Mouse (Mus musculus) cerebellum, adult 11 months (tissue): ENCODE measurements at regions not wholly inside any gene's neighbourhood (a gene's known extent, or its start where the extent isn't known, plus 50 kb on each side); places are given as distances from the start of the nearest gene placed in this dataset.

Experiments
- DNase-seq: peaks from one replicate; pipeline ENCODE4 v3.0.0; 2022

DNA sequence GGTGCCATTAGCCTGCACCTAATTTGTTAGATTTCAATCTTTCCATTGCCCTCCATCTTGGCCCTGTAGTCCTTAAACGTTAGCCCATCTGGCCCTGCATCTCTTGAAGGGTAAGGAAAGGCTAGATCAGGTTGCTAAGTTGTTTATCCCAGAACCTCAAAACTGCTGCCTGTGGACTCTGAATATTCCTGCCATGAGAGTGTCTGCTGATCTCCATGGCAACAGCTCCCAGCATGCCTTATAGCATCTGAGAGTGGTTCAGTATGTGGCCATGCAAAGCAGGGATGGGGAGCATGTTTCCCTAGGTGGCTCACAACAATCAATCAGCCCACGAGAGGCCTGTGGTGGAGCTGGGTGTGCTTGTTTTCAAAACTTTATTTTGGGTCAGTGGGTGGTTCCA lies 346.3 kb downstream of the Rps24 start:
- DNase-seq = no peak

- DNase-seq = no peak
These were observed 351.3 kb downstream of the Rps24 start for GRCm38 (mm10) chr14:24838219-24838618.

DNA sequence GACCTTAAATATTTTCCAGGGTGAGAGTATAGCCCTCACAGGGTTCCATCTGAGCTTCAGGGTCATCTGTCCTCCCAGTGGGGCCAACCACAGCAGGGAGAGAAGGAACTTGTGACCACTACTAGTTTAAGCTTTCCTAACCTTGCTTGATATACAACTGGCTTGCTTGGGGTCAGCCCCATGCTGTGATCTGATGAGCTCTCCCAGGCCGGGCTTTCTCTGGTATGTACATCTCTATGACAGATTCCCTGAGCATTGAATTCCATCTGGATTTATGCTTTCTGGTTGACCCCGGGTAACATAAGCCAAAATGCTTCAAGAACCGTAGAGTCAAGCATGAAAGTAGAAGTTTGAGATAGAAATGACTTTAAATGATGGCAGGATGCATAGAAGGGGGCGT lies 352.1 kb downstream of the Rps24 start:
- no peak for DNase-seq

- DNase-seq = peak; percentile 27
These were observed 355.0 kb downstream of the Rps24 start for GRCm38 (mm10) chr14:24841715-24842496.

DNA sequence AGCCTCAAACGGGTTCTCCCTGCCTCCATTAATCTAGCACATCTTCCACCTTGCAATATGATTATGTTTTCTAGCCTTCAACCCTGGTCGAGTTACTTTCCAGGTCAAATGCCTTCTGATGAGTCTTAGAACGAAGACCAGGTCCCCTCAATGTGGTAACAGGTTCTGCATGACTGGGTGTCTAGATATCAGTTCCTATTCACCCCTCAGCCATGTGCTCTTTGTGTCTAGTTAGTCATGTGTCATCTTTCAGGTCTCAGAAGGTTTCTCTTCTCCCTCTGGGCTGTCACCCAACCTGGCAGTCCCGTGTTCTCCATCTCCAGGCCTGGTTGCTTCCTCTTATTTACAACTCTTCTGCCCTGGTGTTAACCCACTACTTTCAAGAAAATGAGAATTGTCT lies 356.7 kb downstream of the Rps24 start:
- no peak for DNase-seq

DNA sequence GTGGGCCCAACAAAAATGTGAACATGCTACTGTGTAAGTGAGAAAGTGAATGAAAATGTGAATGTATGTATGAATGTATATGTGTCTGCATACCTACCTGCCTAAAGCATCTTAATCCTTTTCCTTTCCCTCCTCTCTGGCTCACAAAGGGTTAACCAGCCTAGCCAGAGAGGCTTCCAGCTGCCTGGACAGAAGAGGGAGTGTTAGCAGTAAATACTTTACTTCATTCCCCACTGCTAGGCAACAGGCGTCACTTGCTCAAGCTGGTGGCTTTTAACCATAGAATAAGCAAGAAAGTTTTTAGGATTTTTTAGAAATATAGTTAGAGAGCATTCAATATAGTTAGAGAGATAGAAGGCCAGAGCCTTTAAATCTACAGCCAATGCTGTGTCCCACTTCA lies 363.6 kb downstream of the Rps24 start:
- no peak for DNase-seq

DNA sequence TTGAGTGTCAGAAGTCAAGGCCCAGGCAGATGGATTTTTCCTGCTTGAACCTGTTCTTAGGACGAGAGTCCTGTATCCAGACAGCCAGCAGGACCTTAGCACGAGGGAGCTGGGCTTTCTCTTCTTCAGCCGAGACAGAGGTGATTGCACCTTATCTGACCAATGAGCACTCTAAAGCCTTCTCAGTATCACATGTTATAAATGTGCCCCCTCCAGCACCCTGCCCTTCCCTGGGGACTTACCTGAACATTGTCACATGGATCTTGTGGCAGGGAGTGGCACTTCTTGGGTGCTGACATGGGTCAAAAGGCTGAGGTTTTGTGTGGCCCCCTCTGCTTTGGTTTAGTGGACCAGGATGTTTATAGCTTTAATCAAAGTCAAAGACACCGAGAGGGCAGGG lies 367.5 kb downstream of the Rps24 start:
- DNase-seq = no peak

DNA sequence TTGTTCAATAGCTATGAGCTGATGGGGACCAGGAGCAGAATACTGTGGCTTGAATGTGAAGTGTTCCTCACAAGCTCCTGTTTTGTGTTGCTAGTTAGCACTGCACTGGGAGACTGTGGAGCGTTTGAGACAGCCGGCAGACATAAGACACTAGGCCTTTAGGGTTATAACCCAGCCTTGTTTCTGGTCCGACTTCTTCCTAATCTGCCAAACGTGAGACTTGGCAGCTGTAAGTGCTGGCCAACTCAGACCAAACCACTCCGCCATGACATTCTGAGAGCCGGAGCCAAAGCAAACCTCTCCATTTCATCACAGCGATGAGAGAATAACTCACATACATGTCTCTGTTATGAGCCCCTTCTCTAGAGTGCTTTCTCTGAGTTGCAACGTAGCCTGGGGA lies 375.2 kb downstream of the Rps24 start:
- DNase-seq = no peak

DNA sequence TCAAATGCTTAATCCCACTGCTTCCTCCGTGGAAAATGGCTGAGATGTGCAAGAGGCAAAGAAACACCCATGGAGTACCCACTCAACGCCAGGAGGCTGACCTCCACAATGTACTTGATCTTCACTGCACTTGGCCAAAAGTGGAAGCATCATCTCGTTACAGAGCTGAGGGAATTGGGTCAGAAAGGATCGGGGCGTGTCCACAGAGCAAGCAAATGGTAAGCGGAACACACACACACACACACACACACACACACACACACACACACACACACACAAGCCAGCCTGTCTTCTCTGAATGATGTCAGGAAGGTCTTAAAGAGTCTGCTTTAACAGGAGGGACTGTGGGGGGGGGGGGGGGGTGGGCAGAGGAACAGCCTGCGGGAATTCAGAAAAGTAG lies 375.7 kb downstream of the Rps24 start:
- DNase-seq = no peak

GRCm38 (mm10) chr14:24863116-24863515 lies 376.2 kb downstream of the Rps24 start:
- no peak for DNase-seq

- DNase-seq = no peak
These were observed 378.8 kb downstream of the Rps24 start for GRCm38 (mm10) chr14:24865579-24866230.

- no peak for DNase-seq
These were observed 380.9 kb downstream of the Rps24 start for GRCm38 (mm10) chr14:24867816-24868215.

DNA sequence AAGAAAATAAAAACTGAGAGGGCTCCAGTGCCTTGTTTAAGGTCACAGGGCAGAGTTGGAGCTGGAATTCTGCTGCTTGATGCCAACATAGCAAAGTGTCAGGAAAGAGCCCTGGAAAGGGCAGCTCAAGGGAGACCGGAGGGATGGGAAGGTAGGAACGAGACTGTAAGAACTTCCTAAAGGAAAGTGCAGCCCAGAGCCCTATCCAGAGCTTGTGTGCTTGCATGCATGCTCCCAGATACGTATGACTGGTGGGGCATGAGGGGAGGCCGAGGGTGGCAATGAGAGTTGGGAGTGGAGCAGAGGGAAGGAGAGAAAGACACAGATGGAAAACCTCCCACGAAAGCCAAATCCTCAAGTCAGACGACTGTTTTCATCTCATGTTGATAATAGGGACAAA lies 381.8 kb downstream of the Rps24 start:
- DNase-seq = no peak

GRCm38 (mm10) chr14:24870246-24870645 lies 383.3 kb downstream of the Rps24 start:
- no peak for DNase-seq

DNA sequence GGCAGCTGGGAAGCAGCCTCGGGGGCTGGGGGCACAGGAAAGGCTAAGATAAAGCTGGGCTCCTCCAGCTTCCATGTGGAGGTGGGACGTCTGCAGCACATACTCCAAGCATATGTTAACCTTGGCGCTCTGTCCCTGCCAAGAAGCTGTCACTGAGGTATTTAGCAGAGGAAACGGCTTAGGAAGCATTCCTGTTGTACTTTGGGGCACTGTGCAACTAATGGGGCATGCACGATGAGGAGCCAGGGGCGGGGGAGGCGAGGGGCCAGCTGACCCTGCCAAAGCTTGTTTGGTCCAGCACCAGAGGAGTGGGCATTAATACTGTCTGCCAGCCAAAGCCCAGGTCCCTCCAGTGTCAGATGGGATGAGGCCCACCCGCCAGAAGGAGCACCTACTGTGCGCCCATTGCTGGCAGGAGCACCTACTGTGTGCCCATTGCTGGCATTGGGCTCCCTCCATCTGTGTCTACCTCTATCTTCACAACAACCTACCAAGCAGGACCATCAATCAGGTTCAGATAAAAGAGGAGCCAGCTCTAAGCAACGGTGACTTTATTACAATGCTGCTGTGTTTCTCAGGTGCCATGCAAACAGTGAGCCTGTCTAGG lies 384.6 kb downstream of the Rps24 start:
- no peak for DNase-seq

- no peak for DNase-seq
These were observed 386.0 kb downstream of the Rps24 start for GRCm38 (mm10) chr14:24872931-24873330.

- DNase-seq = no peak
These were observed 386.5 kb downstream of the Rps24 start for GRCm38 (mm10) chr14:24873406-24873805.

DNA sequence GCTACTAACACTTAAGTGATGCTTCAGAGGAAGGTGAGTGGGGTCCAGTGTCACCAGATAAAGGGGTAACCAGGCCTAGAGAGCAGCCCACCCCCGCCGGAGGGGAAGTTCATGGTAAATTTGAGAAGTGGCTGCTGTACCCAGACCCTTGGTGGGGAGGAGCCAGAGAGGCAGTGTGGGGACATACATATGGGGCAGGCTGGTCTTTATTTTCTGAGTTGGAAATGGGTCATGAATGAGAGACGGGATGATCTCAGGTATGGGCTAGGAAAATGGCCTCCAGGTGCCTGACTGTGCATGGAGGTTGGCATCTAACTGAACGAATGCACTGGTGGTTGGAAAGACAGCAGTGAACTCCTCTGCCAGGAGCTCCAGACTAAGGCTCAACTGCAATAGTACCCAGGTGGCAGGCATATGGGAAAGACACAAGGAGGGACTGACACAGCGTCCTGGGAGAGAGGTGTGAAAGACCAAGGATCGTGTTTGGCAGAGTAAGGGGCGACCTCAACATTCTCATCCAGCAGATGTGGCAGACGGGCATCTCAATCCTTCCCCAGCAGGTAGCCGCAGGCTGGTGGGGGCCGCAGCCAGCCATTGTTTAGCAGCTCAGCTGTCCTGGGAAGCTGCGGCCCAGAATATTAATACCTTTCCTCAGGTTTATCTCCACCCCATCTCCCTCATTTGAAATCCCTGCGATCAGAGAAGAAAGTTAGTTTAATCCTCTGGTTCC lies 387.7 kb downstream of the Rps24 start:
- no peak for DNase-seq

- DNase-seq = no peak
These were observed 388.2 kb downstream of the Rps24 start for GRCm38 (mm10) chr14:24875156-24875545.

GRCm38 (mm10) chr14:24875934-24876333 lies 389.0 kb downstream of the Rps24 start:
- no peak for DNase-seq

- no peak for DNase-seq
These were observed 389.6 kb downstream of the Rps24 start for GRCm38 (mm10) chr14:24876508-24876907.

- no peak for DNase-seq
These were observed 390.9 kb downstream of the Rps24 start for GRCm38 (mm10) chr14:24877853-24878252.

GRCm38 (mm10) chr14:24886164-24886563 lies 399.2 kb downstream of the Rps24 start:
- no peak for DNase-seq
